Mouse (Mus musculus) ZHBTc4 (cell line): Measurements from ENCODE around the gene Zfp366.

Source experiments
- DNase-seq: peaks from one replicate; pipeline ENCODE4 v3.0.0-alpha.2; 2011; ENCODE audit warnings: low read depth, low spot score

The Zfp366 gene

GRCm38 (mm10) chr13:99226809-99227208, 42.2 kb downstream of the Zfp366 start:
- no peak for DNase-seq

GRCm38 (mm10) chr13:99227456-99228250, 43.0 kb downstream of the Zfp366 start:
- no peak for DNase-seq

GRCm38 (mm10) chr13:99228821-99229570, 44.4 kb downstream of the Zfp366 start:
- DNase-seq, result peak; percentile 38

- no peak for DNase-seq
Observed at GRCm38 (mm10) chr13:99229641-99230494, 45.2 kb downstream of the Zfp366 start.

GRCm38 (mm10) chr13:99230495-99230868, 45.9 kb downstream of the Zfp366 start:
- DNase-seq, result no peak

- DNase-seq, result no peak
Observed at GRCm38 (mm10) chr13:99233333-99233732, 48.7 kb downstream of the Zfp366 start.

GRCm38 (mm10) chr13:99233956-99234355, 49.3 kb downstream of the Zfp366 start:
- DNase-seq, result no peak

- DNase-seq, result no peak
Observed at GRCm38 (mm10) chr13:99235428-99236210, 51.0 kb downstream of the Zfp366 start.

GRCm38 (mm10) chr13:99236222-99236621, 51.6 kb downstream of the Zfp366 start:
- DNase-seq, result no peak

- DNase-seq, result peak; percentile 15
Observed at GRCm38 (mm10) chr13:99237122-99237521, 52.5 kb downstream of the Zfp366 start.

GRCm38 (mm10) chr13:99237841-99238216, 53.2 kb downstream of the Zfp366 start:
- no peak for DNase-seq

- peak; percentile 18 for DNase-seq
Observed at GRCm38 (mm10) chr13:99238217-99239160, 53.9 kb downstream of the Zfp366 start.

- DNase-seq, result peak; percentile 57
Observed at GRCm38 (mm10) chr13:99239161-99239530, 54.5 kb downstream of the Zfp366 start.

- no peak for DNase-seq
Observed at GRCm38 (mm10) chr13:99239741-99240140, 55.1 kb downstream of the Zfp366 start.

- no peak for DNase-seq
Observed at GRCm38 (mm10) chr13:99241984-99242383, 57.4 kb downstream of the Zfp366 start.

- DNase-seq, result no peak
Observed at GRCm38 (mm10) chr13:99242895-99243294, 58.3 kb downstream of the Zfp366 start.

- no peak for DNase-seq
Observed at GRCm38 (mm10) chr13:99243831-99244230, 59.2 kb downstream of the Zfp366 start.

- DNase-seq, result no peak
Observed at GRCm38 (mm10) chr13:99244471-99244870, 59.8 kb downstream of the Zfp366 start.

- peak; percentile 56 for DNase-seq
Observed at GRCm38 (mm10) chr13:99244896-99245295, 60.3 kb downstream of the Zfp366 start.

GRCm38 (mm10) chr13:99245916-99246460, 61.4 kb downstream of the Zfp366 start:
- peak; percentile 5 for DNase-seq
